Mouse (Mus musculus): ENCODE measurements around the gene Ctss. TPM values are rescaled to one million over a fixed set of nuclear protein-coding genes. Genes with fewer than 3 reads are reported as not detected.
"Not testable (repeated sequence)": the region's sequence is repeated elsewhere in the genome, so short reads cannot be mapped to it uniquely, and the experiment has no call there.

The Ctss gene
- polyA plus RNA-seq, 1 experiment: 1.6 TPM

GRCm38 (mm10) chr3:95531025-95531424, 4.4 kb downstream of the Ctss start:
- Histone ChIP-seq H3K36me3 (ENCODE audit: control insufficient read depth, insufficient read depth, low read length) (no peaks in the 10 kb centered on the region), H3K4me3 (ENCODE audit: control insufficient read depth, low read depth, low read length) (no peak overlapping the region), H3K27ac (ENCODE audit: control insufficient read depth, insufficient read depth, low read depth, low read length) (no peak overlapping the region), H3K4me1 (ENCODE audit: control insufficient read depth, insufficient read depth, low read length) (no peaks in the 10 kb centered on the region), H3K27me3 (ENCODE audit: control insufficient read depth, insufficient read depth, low read length) (no peaks in the 10 kb centered on the region)
- TF ChIP-seq POLR2A (IDR thresholded peaks at IDR 0.05; ENCODE audit: control insufficient read depth, low read depth, low read length) (no peak), CTCF (IDR thresholded peaks at IDR 0.05; ENCODE audit: control insufficient read depth, insufficient read depth, insufficient replicate concordance, low read depth, low read length) (no peak)

- no peak overlapping the region for H3K27ac ChIP-seq (ENCODE audit: control insufficient read depth, insufficient read depth, low read depth, low read length)
- H3K4me3 ChIP-seq (ENCODE audit: control insufficient read depth, low read depth, low read length): no peak overlapping the region
- H3K36me3 ChIP-seq (ENCODE audit: control insufficient read depth, insufficient read depth, low read length): no peaks in the 10 kb centered on the region
- H3K4me1 ChIP-seq (ENCODE audit: control insufficient read depth, insufficient read depth, low read length): no peaks in the 10 kb centered on the region
- TF ChIP-seq CTCF (IDR thresholded peaks at IDR 0.05; ENCODE audit: control insufficient read depth, insufficient read depth, insufficient replicate concordance, low read depth, low read length) (no peak), POLR2A (IDR thresholded peaks at IDR 0.05; ENCODE audit: control insufficient read depth, low read depth, low read length) (no peak)
- no peaks in the 10 kb centered on the region for H3K27me3 ChIP-seq (ENCODE audit: control insufficient read depth, insufficient read depth, low read length)
These were observed 6.8 kb downstream of the Ctss start for GRCm38 (mm10) chr3:95533364-95533763.

- Histone ChIP-seq H3K27ac (ENCODE audit: control insufficient read depth, insufficient read depth, low read depth, low read length) (no peak overlapping the region), H3K4me1 (ENCODE audit: control insufficient read depth, insufficient read depth, low read length) (no peaks in the 10 kb centered on the region), H3K36me3 (ENCODE audit: control insufficient read depth, insufficient read depth, low read length) (no peaks in the 10 kb centered on the region), H3K4me3 (ENCODE audit: control insufficient read depth, low read depth, low read length) (no peak overlapping the region), H3K27me3 (ENCODE audit: control insufficient read depth, insufficient read depth, low read length) (no peaks in the 10 kb centered on the region)
- TF ChIP-seq CTCF (IDR thresholded peaks at IDR 0.05; ENCODE audit: control insufficient read depth, insufficient read depth, insufficient replicate concordance, low read depth, low read length): no peak
- TF ChIP-seq POLR2A (IDR thresholded peaks at IDR 0.05; ENCODE audit: control insufficient read depth, low read depth, low read length): no peak
These were observed 8.3 kb downstream of the Ctss start for GRCm38 (mm10) chr3:95534927-95535326.

- Histone ChIP-seq H3K36me3 (ENCODE audit: control insufficient read depth, insufficient read depth, low read length) (no peaks in the 10 kb centered on the region), H3K27me3 (ENCODE audit: control insufficient read depth, insufficient read depth, low read length) (no peaks in the 10 kb centered on the region), H3K27ac (ENCODE audit: control insufficient read depth, insufficient read depth, low read depth, low read length) (no peak overlapping the region), H3K4me1 (ENCODE audit: control insufficient read depth, insufficient read depth, low read length) (no peaks in the 10 kb centered on the region), H3K4me3 (ENCODE audit: control insufficient read depth, low read depth, low read length) (no peak overlapping the region)
- TF ChIP-seq POLR2A (IDR thresholded peaks at IDR 0.05; ENCODE audit: control insufficient read depth, low read depth, low read length) (no peak), CTCF (IDR thresholded peaks at IDR 0.05; ENCODE audit: control insufficient read depth, insufficient read depth, insufficient replicate concordance, low read depth, low read length) (no peak)
These were observed 12.3 kb downstream of the Ctss start for GRCm38 (mm10) chr3:95538936-95539335.

- TF ChIP-seq CTCF (IDR thresholded peaks at IDR 0.05; ENCODE audit: control insufficient read depth, insufficient read depth, insufficient replicate concordance, low read depth, low read length) (no peak), POLR2A (IDR thresholded peaks at IDR 0.05; ENCODE audit: control insufficient read depth, low read depth, low read length) (no peak)
- H3K36me3 ChIP-seq (ENCODE audit: control insufficient read depth, insufficient read depth, low read length): no peaks in the 10 kb centered on the region
- no peak overlapping the region for H3K27ac ChIP-seq (ENCODE audit: control insufficient read depth, insufficient read depth, low read depth, low read length)
- H3K4me3 ChIP-seq (ENCODE audit: control insufficient read depth, low read depth, low read length): no peak overlapping the region
- H3K4me1 ChIP-seq (ENCODE audit: control insufficient read depth, insufficient read depth, low read length): no peaks in the 10 kb centered on the region
- no peaks in the 10 kb centered on the region for H3K27me3 ChIP-seq (ENCODE audit: control insufficient read depth, insufficient read depth, low read length)
These were observed 13.3 kb downstream of the Ctss start for GRCm38 (mm10) chr3:95539837-95540236.

- H3K4me3 ChIP-seq (ENCODE audit: control insufficient read depth, low read depth, low read length); H3K27me3 ChIP-seq (ENCODE audit: control insufficient read depth, insufficient read depth, low read length); H3K27ac ChIP-seq (ENCODE audit: control insufficient read depth, insufficient read depth, low read depth, low read length); H3K4me1 ChIP-seq (ENCODE audit: control insufficient read depth, insufficient read depth, low read length); H3K36me3 ChIP-seq (ENCODE audit: control insufficient read depth, insufficient read depth, low read length): not testable (repeated sequence)
These were observed 14.6 kb downstream of the Ctss start for GRCm38 (mm10) chr3:95541186-95541585.

GRCm38 (mm10) chr3:95542171-95542570, 15.6 kb downstream of the Ctss start:
- H3K27ac ChIP-seq (ENCODE audit: control insufficient read depth, insufficient read depth, low read depth, low read length): no peak overlapping the region
- no peak overlapping the region for H3K4me3 ChIP-seq (ENCODE audit: control insufficient read depth, low read depth, low read length)
- H3K27me3 ChIP-seq (ENCODE audit: control insufficient read depth, insufficient read depth, low read length): no peaks in the 10 kb centered on the region
- TF ChIP-seq CTCF (IDR thresholded peaks at IDR 0.05; ENCODE audit: control insufficient read depth, insufficient read depth, insufficient replicate concordance, low read depth, low read length): no peak
- TF ChIP-seq POLR2A (IDR thresholded peaks at IDR 0.05; ENCODE audit: control insufficient read depth, low read depth, low read length): no peak
- H3K36me3 ChIP-seq (ENCODE audit: control insufficient read depth, insufficient read depth, low read length): no peaks in the 10 kb centered on the region
- H3K4me1 ChIP-seq (ENCODE audit: control insufficient read depth, insufficient read depth, low read length): no peaks in the 10 kb centered on the region; the same call in 1 of the 2 replicates

GRCm38 (mm10) chr3:95542981-95543380, 16.4 kb downstream of the Ctss start:
- Histone ChIP-seq H3K27ac (ENCODE audit: control insufficient read depth, insufficient read depth, low read depth, low read length) (no peak overlapping the region), H3K36me3 (ENCODE audit: control insufficient read depth, insufficient read depth, low read length) (no peaks in the 10 kb centered on the region), H3K27me3 (ENCODE audit: control insufficient read depth, insufficient read depth, low read length) (no peaks in the 10 kb centered on the region), H3K4me3 (ENCODE audit: control insufficient read depth, low read depth, low read length) (no peak overlapping the region), H3K4me1 (ENCODE audit: control insufficient read depth, insufficient read depth, low read length) (no peaks in the 10 kb centered on the region; the same call in 1 of the 2 replicates)
- TF ChIP-seq CTCF (IDR thresholded peaks at IDR 0.05; ENCODE audit: control insufficient read depth, insufficient read depth, insufficient replicate concordance, low read depth, low read length) (no peak), POLR2A (IDR thresholded peaks at IDR 0.05; ENCODE audit: control insufficient read depth, low read depth, low read length) (no peak)
